Mouse (Mus musculus) embryonic facial prominence, embryonic 15.5 days (tissue): Measurements from ENCODE around the gene 1700025G04Rik. TPM values are rescaled to one million over a fixed set of nuclear protein-coding genes. Genes with fewer than 3 reads are reported as not detected.

Source experiments
- ATAC-seq: fragments of 200-750 bp; cut with Nextera tagmentation; 2 replicates; pipeline ENCODE4 v1.8.0; 2017; ENCODE audit warnings: low read depth, moderate TSS enrichment; ENCODE audit not compliant: insufficient number of reproducible peaks, low FRiP score, low TSS enrichment
- H3K27ac ChIP-seq: fragments of 300-500 bp; sonication (generic); replicated peaks from 2 replicates; pipeline ENCODE4 v1.5.1; 2015; ENCODE audit warnings: mild to moderate bottlenecking, inconsistent platforms
- H3K27me3 ChIP-seq: fragments of 300-500 bp; sonication (generic); 2 replicates; pipeline ENCODE4 v1.6.1; 2015; ENCODE audit warnings: inconsistent platforms
- H3K36me3 ChIP-seq: fragments of 300-500 bp; sonication (generic); 2 replicates; pipeline ENCODE4 v1.6.1; 2015; ENCODE audit warnings: mild to moderate bottlenecking, inconsistent platforms
- H3K4me1 ChIP-seq: fragments of 300-500 bp; sonication (generic); 2 replicates; pipeline ENCODE4 v1.6.1; 2015; ENCODE audit warnings: inconsistent platforms
- H3K4me2 ChIP-seq: fragments of 300-500 bp; sonication (generic); replicated peaks from 2 replicates; pipeline ENCODE4 v1.6.1; 2015; ENCODE audit warnings: mild to moderate bottlenecking, inconsistent platforms
- H3K4me3 ChIP-seq: fragments of 300-500 bp; sonication (generic); replicated peaks from 2 replicates; pipeline ENCODE4 v1.5.1; 2015; ENCODE audit warnings: mild to moderate bottlenecking, inconsistent platforms
- H3K9ac ChIP-seq: fragments of 300-500 bp; sonication (generic); 2 replicates; pipeline ENCODE4 v1.6.1; 2015; ENCODE audit warnings: inconsistent platforms
- H3K9me3 ChIP-seq: fragments of 300-500 bp; sonication (generic); replicated peaks from 2 replicates; pipeline ENCODE4 v1.6.1; 2016; ENCODE audit warnings: inconsistent platforms
- WGBS: fragments of 180-500 bp; shearing (Covaris S2); methylation state at CpG from one replicate; pipeline ENCODE4 v1.1.7; 2015; 5-methylcytosine and 5-hydroxymethylcytosine counted together
- polyA plus RNA-seq: library from polyadenylated mRNA; unstranded; fragments of >200 nt; fragmentation: Nextera tagmentation; extraction: Ambion mirVana; gene quantifications from 2 replicates; pipeline ENCODE4 v1.2.1, GENCODE M21; 2015

The 1700025G04Rik gene
- polyA plus RNA-seq, 1 experiment from 2014 or later = 44.9 TPM

GRCm38 (mm10) chr1:151990615-151991014 lies 99.3 kb downstream of the 1700025G04Rik start:
- Histone ChIP-seq H3K36me3 (no peaks in the 10 kb centered on the region; the same call in 1 of the 2 replicates), H3K4me3 (no peak overlapping the region), H3K9ac (no peak overlapping the region), H3K4me2 (no peak overlapping the region), H3K27ac (no peak overlapping the region), H3K27me3 (no peaks in the 10 kb centered on the region), H3K9me3 (0 out of 2 replicates have a peak, but pooled peaks cover 3% of the 10 kb centered on the region), H3K4me1 (peaks cover 17% of the 10 kb centered on the region)
- ATAC-seq = no peak
- WGBS = 84% methylated on average over 4 of the region's 4 CpGs

- Histone ChIP-seq H3K27ac (no peak overlapping the region), H3K9me3 (0 out of 2 replicates have a peak, but pooled peaks cover 3% of the 10 kb centered on the region), H3K9ac (no peak overlapping the region), H3K36me3 (no peaks in the 10 kb centered on the region; the same call in 1 of the 2 replicates), H3K4me2 (no peak overlapping the region), H3K27me3 (no peaks in the 10 kb centered on the region), H3K4me3 (no peak overlapping the region), H3K4me1 (peaks cover 8% of the 10 kb centered on the region; the same call in 1 of the 2 replicates)
- WGBS = 79% methylated on average over 7 of the region's 7 CpGs
- no peak for ATAC-seq
These were observed 101.2 kb downstream of the 1700025G04Rik start for GRCm38 (mm10) chr1:151988713-151989112.

- Histone ChIP-seq H3K36me3 (no peaks in the 10 kb centered on the region; the same call in 1 of the 2 replicates), H3K4me1 (peaks cover 11% of the 10 kb centered on the region; the same call in 1 of the 2 replicates), H3K27ac (no peak overlapping the region), H3K9me3 (0 out of 2 replicates have a peak, but pooled peaks cover 3% of the 10 kb centered on the region), H3K4me3 (no peak overlapping the region), H3K9ac (no peak overlapping the region), H3K4me2 (no peak overlapping the region), H3K27me3 (no peaks in the 10 kb centered on the region)
- WGBS = 93% methylated on average over 8 of the region's 8 CpGs
- ATAC-seq = no peak
These were observed 101.9 kb downstream of the 1700025G04Rik start for GRCm38 (mm10) chr1:151988066-151988465.

DNA sequence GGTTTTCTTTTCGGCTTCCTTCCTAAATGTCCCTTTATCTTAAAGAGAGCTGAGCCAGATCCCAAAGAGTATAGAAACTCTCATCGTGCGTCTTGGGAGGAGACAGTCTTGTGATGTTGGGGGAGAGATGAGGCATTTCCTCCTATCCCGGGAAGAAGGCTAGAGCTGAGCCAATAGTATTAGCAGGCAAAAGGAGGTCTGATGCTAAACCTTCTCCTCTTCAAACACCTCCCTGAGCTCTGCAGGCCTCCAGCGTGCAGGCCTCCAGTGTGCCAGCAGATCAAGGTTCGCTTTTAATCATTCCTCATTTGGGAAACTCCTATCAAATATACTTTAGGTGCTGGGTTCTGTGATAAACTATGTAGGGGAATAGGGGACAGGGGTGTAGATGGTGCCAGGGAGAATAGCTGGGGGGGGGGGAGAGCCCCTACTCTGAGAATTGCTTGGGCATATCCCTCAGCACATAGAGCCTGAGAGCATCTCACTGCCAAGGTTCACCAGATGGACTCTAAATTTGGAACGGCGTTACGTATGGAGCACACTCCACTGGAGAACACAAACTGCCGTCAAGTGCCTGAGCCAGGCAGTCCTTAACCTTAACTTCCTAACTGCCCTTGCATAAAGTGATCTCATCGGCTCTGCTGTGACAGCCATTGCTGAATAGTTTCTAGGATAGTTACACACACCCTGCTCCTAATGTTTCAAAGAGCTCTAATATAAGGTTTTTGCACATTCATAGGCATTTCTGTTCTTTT lies 103.7 kb downstream of the 1700025G04Rik start:
- H3K4me2 ChIP-seq = no peak overlapping the region
- peaks cover 12% of the 10 kb centered on the region; the same call in 1 of the 2 replicates for H3K4me1 ChIP-seq
- H3K27me3 ChIP-seq = no peaks in the 10 kb centered on the region
- no peak overlapping the region for H3K9ac ChIP-seq
- no peaks in the 10 kb centered on the region for H3K36me3 ChIP-seq
- no peak for ATAC-seq
- no peaks in the 10 kb centered on the region for H3K9me3 ChIP-seq
- H3K4me3 ChIP-seq = no peak overlapping the region
- H3K27ac ChIP-seq = no peak overlapping the region
- 69% methylated on average over 11 of the region's 11 CpGs for WGBS

- WGBS = 92% methylated on average over 1 of the region's 1 CpGs
- Histone ChIP-seq H3K4me1 (peaks cover 12% of the 10 kb centered on the region; the same call in 1 of the 2 replicates), H3K27me3 (no peaks in the 10 kb centered on the region), H3K4me2 (no peak overlapping the region), H3K9ac (no peak overlapping the region), H3K9me3 (no peaks in the 10 kb centered on the region), H3K4me3 (no peak overlapping the region), H3K36me3 (no peaks in the 10 kb centered on the region), H3K27ac (no peak overlapping the region)
- no peak for ATAC-seq
These were observed 104.9 kb downstream of the 1700025G04Rik start for GRCm38 (mm10) chr1:151985056-151985455.

- Histone ChIP-seq H3K36me3 (no peaks in the 10 kb centered on the region), H3K4me2 (no peak overlapping the region), H3K27ac (no peak overlapping the region), H3K4me1 (peaks cover 12% of the 10 kb centered on the region; the same call in 1 of the 2 replicates), H3K9ac (no peak overlapping the region), H3K4me3 (no peak overlapping the region), H3K27me3 (no peaks in the 10 kb centered on the region), H3K9me3 (no peaks in the 10 kb centered on the region)
- no peak for ATAC-seq
- 42% methylated on average over 4 of the region's 4 CpGs for WGBS
These were observed 105.9 kb downstream of the 1700025G04Rik start for GRCm38 (mm10) chr1:151983991-151984390.

DNA sequence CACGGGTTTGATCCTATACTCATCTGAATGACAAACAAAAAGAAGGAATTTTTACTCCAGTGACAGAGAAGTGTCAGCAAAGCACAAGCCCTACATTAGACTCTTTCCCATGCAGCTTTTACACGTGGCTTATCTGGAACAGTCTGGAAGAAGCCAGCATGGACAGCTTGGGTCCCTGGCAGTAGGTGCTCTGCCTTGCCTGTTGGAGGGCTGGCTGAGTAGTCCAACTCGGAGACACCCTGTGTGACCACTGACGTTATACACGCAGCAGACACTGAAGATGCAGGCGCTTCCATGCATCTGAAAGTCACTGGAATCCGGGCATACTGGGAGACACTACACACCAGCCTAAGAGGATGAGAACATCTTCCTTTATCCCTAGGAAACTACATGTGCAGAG lies 109.4 kb downstream of the 1700025G04Rik start:
- no peak overlapping the region for H3K4me3 ChIP-seq
- H3K9me3 ChIP-seq = no peaks in the 10 kb centered on the region
- no peaks in the 10 kb centered on the region for H3K27me3 ChIP-seq
- 86% methylated on average over 7 of the region's 7 CpGs for WGBS
- peaks cover 7% of the 10 kb centered on the region; the same call in 1 of the 2 replicates for H3K4me1 ChIP-seq
- no peak overlapping the region for H3K27ac ChIP-seq
- H3K9ac ChIP-seq = no peak overlapping the region
- ATAC-seq = no peak
- no peak overlapping the region for H3K4me2 ChIP-seq
- no peaks in the 10 kb centered on the region for H3K36me3 ChIP-seq

- H3K9me3 ChIP-seq = no peaks in the 10 kb centered on the region
- H3K9ac ChIP-seq = no peak overlapping the region
- no peaks in the 10 kb centered on the region for H3K36me3 ChIP-seq
- ATAC-seq = no peak
- peaks cover 7% of the 10 kb centered on the region; the same call in 1 of the 2 replicates for H3K4me1 ChIP-seq
- no peak overlapping the region for H3K4me3 ChIP-seq
- no peak overlapping the region for H3K27ac ChIP-seq
- H3K4me2 ChIP-seq = no peak overlapping the region
- WGBS = 80% methylated on average over 13 of the region's 13 CpGs
- H3K27me3 ChIP-seq = no peaks in the 10 kb centered on the region
These were observed 110.0 kb downstream of the 1700025G04Rik start for GRCm38 (mm10) chr1:151979803-151980456.

DNA sequence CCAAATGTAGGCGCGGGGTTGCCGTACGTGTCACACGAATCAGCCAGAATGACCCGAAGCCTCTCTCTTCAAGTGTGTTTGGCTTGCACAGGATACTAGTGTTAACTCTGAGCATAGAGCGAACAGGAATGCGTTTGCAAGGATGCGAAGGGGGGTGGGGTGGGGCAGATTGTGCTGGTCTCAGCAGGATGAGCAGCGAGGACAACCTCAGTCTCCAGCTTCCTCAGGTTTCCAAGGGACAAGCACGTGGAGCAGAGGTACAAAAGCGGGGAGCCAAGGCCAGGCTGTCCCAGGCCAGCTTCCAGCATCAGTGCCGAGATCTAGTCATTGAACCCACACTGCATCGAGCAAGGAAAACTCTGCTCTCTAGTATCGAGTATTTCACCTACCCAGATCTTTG lies 111.2 kb downstream of the 1700025G04Rik start:
- H3K9ac ChIP-seq = no peak overlapping the region
- no peak overlapping the region for H3K4me2 ChIP-seq
- ATAC-seq = no peak
- H3K27ac ChIP-seq = no peak overlapping the region
- no peaks in the 10 kb centered on the region for H3K36me3 ChIP-seq
- no peaks in the 10 kb centered on the region for H3K9me3 ChIP-seq
- 86% methylated on average over 15 of the region's 15 CpGs for WGBS
- 0 out of 2 replicates have a peak, but pooled peaks cover 4% of the 10 kb centered on the region for H3K4me1 ChIP-seq
- no peaks in the 10 kb centered on the region for H3K27me3 ChIP-seq
- no peak overlapping the region for H3K4me3 ChIP-seq

GRCm38 (mm10) chr1:151977596-151977995 lies 112.3 kb downstream of the 1700025G04Rik start:
- Histone ChIP-seq H3K4me1 (0 out of 2 replicates have a peak, but pooled peaks cover 3% of the 10 kb centered on the region), H3K27me3 (no peaks in the 10 kb centered on the region), H3K4me3 (no peak overlapping the region), H3K27ac (no peak overlapping the region), H3K9me3 (no peaks in the 10 kb centered on the region), H3K9ac (no peak overlapping the region), H3K36me3 (no peaks in the 10 kb centered on the region), H3K4me2 (no peak overlapping the region)
- 47% methylated on average over 5 of the region's 5 CpGs for WGBS
- no peak for ATAC-seq

DNA sequence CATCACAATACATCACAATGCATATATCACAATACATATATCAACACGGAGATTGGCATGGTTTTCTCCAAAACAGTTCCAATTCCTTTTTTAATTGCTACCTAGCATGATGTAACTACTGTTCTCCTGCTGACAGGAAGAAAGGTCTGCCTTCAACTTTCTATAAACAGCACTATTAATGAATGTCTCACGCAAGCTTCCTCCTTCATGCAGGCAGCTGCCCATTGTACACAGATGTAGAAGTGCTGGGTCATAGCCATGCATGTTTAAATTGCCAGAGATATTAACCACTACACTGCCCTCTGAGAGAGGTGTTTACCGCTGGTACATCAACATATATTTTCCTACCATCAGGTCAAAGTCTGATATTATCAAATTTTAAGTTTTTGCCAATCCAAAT lies 113.1 kb downstream of the 1700025G04Rik start:
- ATAC-seq = no peak
- no peaks in the 10 kb centered on the region for H3K9me3 ChIP-seq
- no peak overlapping the region for H3K4me2 ChIP-seq
- no peak overlapping the region for H3K27ac ChIP-seq
- 0 out of 2 replicates have a peak, but pooled peaks cover 4% of the 10 kb centered on the region for H3K4me1 ChIP-seq
- no peak overlapping the region for H3K4me3 ChIP-seq
- 80% methylated on average over 3 of the region's 3 CpGs for whole genome bisulfite sequencing
- no peak overlapping the region for H3K9ac ChIP-seq
- H3K36me3 ChIP-seq = no peaks in the 10 kb centered on the region
- H3K27me3 ChIP-seq = no peaks in the 10 kb centered on the region
